Mouse (Mus musculus): ENCODE results near the gene Kcng1. TPM values are rescaled to one million over a fixed set of nuclear protein-coding genes. Genes with fewer than 3 reads are reported as not detected.

Gene Kcng1
- total and polyA plus RNA-seq, 3 experiments, result not detected

DNA sequence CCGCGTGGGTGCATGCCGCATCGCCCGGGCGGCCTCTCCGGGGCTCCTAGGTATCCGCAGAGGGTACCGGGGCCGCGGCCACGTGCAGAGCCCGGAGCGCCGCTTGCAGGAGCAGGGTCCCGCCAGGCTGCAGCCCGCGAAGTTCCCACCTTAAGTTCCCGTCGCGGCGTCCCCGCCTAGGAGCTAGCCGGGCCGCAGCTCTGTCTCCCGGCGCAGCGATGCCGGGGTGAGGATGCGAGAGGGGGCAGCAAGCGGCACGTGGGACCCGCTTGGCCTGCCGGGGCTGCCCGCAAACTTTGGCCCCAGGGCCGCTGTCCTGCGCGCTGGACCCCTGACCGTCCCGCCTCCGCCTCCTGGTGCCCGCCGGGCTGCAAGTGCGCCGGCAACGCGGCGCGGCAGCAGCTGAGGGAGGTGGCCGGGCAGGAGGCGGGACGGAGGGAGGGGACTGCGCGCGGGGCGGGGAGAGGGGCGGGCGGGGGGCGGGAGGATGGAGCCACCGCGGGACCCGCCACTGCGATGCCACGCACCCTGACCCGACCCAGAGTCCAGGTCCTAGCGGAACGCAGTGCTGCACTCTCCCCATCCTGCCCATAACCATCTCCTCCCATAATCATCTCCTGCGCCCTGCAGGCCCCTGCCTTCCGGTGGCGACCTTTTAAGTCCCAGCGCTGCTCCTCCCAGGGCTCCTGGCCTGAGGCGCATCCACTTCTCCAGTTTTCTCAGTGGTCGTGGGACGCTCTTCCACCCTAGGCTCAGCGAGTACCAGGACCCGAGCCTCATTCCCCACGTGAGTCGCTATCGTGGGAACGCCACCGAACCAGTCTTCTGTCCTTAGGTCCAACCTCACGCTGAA is 581 bp downstream of the Kcng1 start:
- no peak overlapping the region for H3K4me3 ChIP-seq (ENCODE audit: control insufficient read depth in 1 of 2, insufficient read depth in 1 of 2, low read depth in 2 of 2, low read length in 2 of 2)
- H3K27me3 ChIP-seq (ENCODE audit: control insufficient read depth in 1 of 2, insufficient read depth in 2 of 2, low read length in 2 of 2), result no peaks in the 10 kb centered on the region
- no peaks in the 10 kb centered on the region for H3K79me2 ChIP-seq (ENCODE audit: control insufficient read depth, insufficient read depth, low read length, poor library complexity)
- H3K4me1 ChIP-seq (ENCODE audit: control insufficient read depth in 1 of 2, insufficient read depth in 2 of 2, low read length in 2 of 2), result no peaks in the 10 kb centered on the region
- no peak overlapping the region for H3K9ac ChIP-seq (ENCODE audit: control insufficient read depth, low read depth, low read length, poor library complexity, severe bottlenecking)
- no peak for DNase-seq (ENCODE audit: low read depth, low spot score)
- no peak overlapping the region for H3K27ac ChIP-seq (ENCODE audit: control insufficient read depth, low read depth, low read length)
- no peaks in the 10 kb centered on the region for H3K9me3 ChIP-seq (replicated peaks; ENCODE audit: insufficient read depth, low read length)
- H3K36me3 ChIP-seq (ENCODE audit: control insufficient read depth in 1 of 2, insufficient read depth in 2 of 2, low read length in 2 of 2), result no peaks in the 10 kb centered on the region
- TF ChIP-seq SMC3 (IDR thresholded peaks at IDR 0.05; ENCODE audit: low read depth, low read length), result no peak
- TF ChIP-seq KAT2A (conservative IDR thresholded peaks at IDR 0.05; ENCODE audit: low read depth, low read length), result no peak

DNA sequence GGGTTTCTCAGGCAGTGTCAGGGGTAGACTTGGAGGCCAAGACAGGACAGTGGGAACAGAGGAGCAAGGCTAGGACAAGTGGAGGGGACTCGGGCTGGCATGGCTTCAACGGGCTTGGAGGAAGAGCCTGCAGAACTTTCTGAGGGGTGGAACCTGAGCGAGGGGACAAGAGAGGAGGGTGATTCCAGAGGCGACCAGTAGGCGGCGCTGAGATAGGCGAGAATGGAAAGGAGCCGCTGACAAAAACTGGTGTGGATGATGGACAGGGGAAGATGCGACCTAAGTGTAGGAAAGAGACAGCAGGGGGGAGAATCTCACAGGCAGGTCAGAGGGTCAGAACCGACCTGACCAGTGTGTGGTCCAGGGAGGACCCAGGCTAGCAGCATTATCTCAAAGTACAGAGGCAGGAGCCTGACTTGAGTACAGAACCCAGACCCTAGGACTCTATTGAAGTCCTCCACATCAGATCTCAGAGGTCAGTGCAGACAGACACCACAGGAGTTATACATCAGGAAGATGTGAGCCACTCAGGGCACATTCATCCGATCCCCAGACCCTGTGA is 7.1 kb downstream of the Kcng1 start:
- Histone ChIP-seq H3K9ac (ENCODE audit: control insufficient read depth, low read depth, low read length, poor library complexity, severe bottlenecking) (no peak overlapping the region), H3K27me3 (ENCODE audit: control insufficient read depth in 1 of 2, insufficient read depth in 2 of 2, low read length in 2 of 2) (no peaks in the 10 kb centered on the region), H3K4me3 (ENCODE audit: control insufficient read depth in 1 of 2, insufficient read depth in 1 of 2, low read depth in 2 of 2, low read length in 2 of 2) (no peak overlapping the region), H3K36me3 (ENCODE audit: control insufficient read depth in 1 of 2, insufficient read depth in 2 of 2, low read length in 2 of 2) (no peaks in the 10 kb centered on the region), H3K27ac (ENCODE audit: control insufficient read depth, low read depth, low read length) (no peak overlapping the region), H3K79me2 (ENCODE audit: control insufficient read depth, insufficient read depth, low read length, poor library complexity) (no peaks in the 10 kb centered on the region), H3K9me3 (replicated peaks; ENCODE audit: insufficient read depth, low read length) (no peaks in the 10 kb centered on the region), H3K4me1 (ENCODE audit: control insufficient read depth in 1 of 2, insufficient read depth in 2 of 2, low read length in 2 of 2) (no peaks in the 10 kb centered on the region)
- DNase-seq (ENCODE audit: low read depth, low spot score), result no peak
- peak; percentile 20 to 58 (median 47); a peak in 5 of 6 replicates for TF ChIP-seq CTCF (IDR thresholded peaks at IDR 0.05 in 2 of 3, conservative IDR thresholded peaks at IDR 0.05 in 1 of 3; ENCODE audit: control insufficient read depth in 1 of 3, insufficient read depth in 1 of 3, low read depth in 2 of 3, low read length in 3 of 3, poor library complexity in 1 of 3, severe bottlenecking in 1 of 3)
- TF ChIP-seq TCF12 (IDR thresholded peaks at IDR 0.05; ENCODE audit: low read depth, low read length), result no peak

DNA sequence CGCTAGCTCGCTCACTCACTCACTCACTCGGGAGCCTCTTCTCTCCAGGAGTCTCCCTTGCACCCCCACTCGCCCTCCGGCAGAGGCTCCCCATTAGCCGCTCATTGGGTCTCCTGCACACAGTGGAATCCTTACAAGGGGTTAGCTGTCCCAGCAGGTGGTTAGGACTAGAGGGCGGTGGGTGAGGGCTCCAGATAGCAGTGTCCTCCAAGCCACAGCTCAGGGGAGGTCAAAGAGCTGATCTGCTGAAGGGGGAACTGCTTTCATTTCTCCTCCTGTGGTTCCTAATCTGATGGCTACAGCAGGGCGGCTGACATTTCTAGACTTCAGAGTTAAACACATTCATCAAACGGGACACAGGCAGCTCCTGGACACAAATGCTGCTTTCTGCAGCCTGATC is 8.1 kb downstream of the Kcng1 start:
- no peaks in the 10 kb centered on the region for H3K79me2 ChIP-seq (ENCODE audit: control insufficient read depth, insufficient read depth, low read length, poor library complexity)
- H3K9ac ChIP-seq (ENCODE audit: control insufficient read depth, low read depth, low read length, poor library complexity, severe bottlenecking), result no peak overlapping the region
- H3K27ac ChIP-seq (ENCODE audit: control insufficient read depth, low read depth, low read length), result no peak overlapping the region
- no peak overlapping the region for H3K4me3 ChIP-seq (ENCODE audit: control insufficient read depth in 1 of 2, insufficient read depth in 1 of 2, low read depth in 2 of 2, low read length in 2 of 2)
- TF ChIP-seq CHD2 (IDR thresholded peaks at IDR 0.05; ENCODE audit: low read length) (no peak), ZMIZ1 (IDR thresholded peaks at IDR 0.05; ENCODE audit: low read depth, low read length) (no peak), POLR2AphosphoS5 (IDR thresholded peaks at IDR 0.05; ENCODE audit: borderline replicate concordance, low read depth, low read length) (no peak), MAX (IDR thresholded peaks at IDR 0.05; ENCODE audit: low read length) (no peak), NELFE (IDR thresholded peaks at IDR 0.05; ENCODE audit: low read depth, low read length) (no peak), E2F4 (IDR thresholded peaks at IDR 0.05; ENCODE audit: borderline replicate concordance, low read depth, low read length) (no peak), GATA1 (IDR thresholded peaks at IDR 0.05; ENCODE audit: low read depth, low read length) (no peak), MAZ (IDR thresholded peaks at IDR 0.05; ENCODE audit: low read depth, low read length) (no peak), TAL1 (IDR thresholded peaks at IDR 0.05; ENCODE audit: low read length) (no peak), NRF1 (IDR thresholded peaks at IDR 0.05; ENCODE audit: insufficient read depth, low read depth, low read length, poor library complexity, severe bottlenecking) (no peak), TBP (IDR thresholded peaks at IDR 0.05; ENCODE audit: low read depth, low read length) (no peak), MAFK (IDR thresholded peaks at IDR 0.05; ENCODE audit: borderline replicate concordance, low read depth, low read length) (no peak), UBTF (IDR thresholded peaks at IDR 0.05; ENCODE audit: borderline replicate concordance, insufficient read depth, low read depth, low read length) (no peak), SIN3A (IDR thresholded peaks at IDR 0.05; ENCODE audit: low read length) (no peak), RAD21 (IDR thresholded peaks at IDR 0.05; ENCODE audit: low read depth, low read length) (no peak)
- no peak for DNase-seq (ENCODE audit: low read depth, low spot score)
- no peaks in the 10 kb centered on the region for H3K36me3 ChIP-seq (ENCODE audit: control insufficient read depth in 1 of 2, insufficient read depth in 2 of 2, low read length in 2 of 2)
- H3K4me1 ChIP-seq (ENCODE audit: control insufficient read depth in 1 of 2, insufficient read depth in 2 of 2, low read length in 2 of 2), result no peaks in the 10 kb centered on the region
- H3K9me3 ChIP-seq (replicated peaks; ENCODE audit: insufficient read depth, low read length), result no peaks in the 10 kb centered on the region
- no peaks in the 10 kb centered on the region for H3K27me3 ChIP-seq (ENCODE audit: control insufficient read depth in 1 of 2, insufficient read depth in 2 of 2, low read length in 2 of 2)
